In genomic region chr5:65955343-65956143, GRCm38 (mm10) we compare ENCODE assay signal across 8 mouse cellular contexts. TPM values are rescaled to one million over a fixed set of nuclear protein-coding genes. Genes with fewer than 3 reads are reported as not detected.
DNase-seq lines count a peak whose midpoint lies in the region; ATAC-seq lines count a peak whose summit lies in the region.

No protein-coding gene starts in this region.

- intact Hi-C loops in left cerebral cortex, postnatal 10 days (cut with DNase I) = loop anchor here (5.0 kb wide), 1 partner anchor 193 kb away; the partner anchor contains the start of gene N4bp2

- ATAC-seq in intestine, embryonic 14.5 days (replicated peaks; ENCODE audit: low FRiP score, low TSS enrichment, low read depth) = peak; percentile 65; the same call in 1 of the 2 replicates
- peak; percentile 72 for ATAC-seq in megakaryocyte progenitor cell, adult 5-6 weeks (replicated peaks; ENCODE audit: poor library complexity)

- H3K4me3 ChIP-seq in intestine, embryonic 14.5 days (ENCODE audit: low read depth, low read length) = peak overlapping the region; percentile 23

- H3K9ac ChIP-seq in intestine, embryonic 14.5 days (ENCODE audit: low read length) = no peak overlapping the region

- peak overlapping the region; percentile 45 for H3K4me2 ChIP-seq in intestine, embryonic 14.5 days (ENCODE audit: low read length)

- H3K27ac ChIP-seq in intestine, embryonic 14.5 days (ENCODE audit: low read depth) = peak overlapping the region; percentile 43; the same call in 1 of the 2 replicates

- WGBS in intestine, embryonic 14.5 days = 37% methylated on average over 23 of the region's 23 CpGs

- peak; percentile 20 for DNase-seq in adipocyte (ENCODE audit: low spot score)
- DNase-seq in embryo, embryonic 11 days = peak; percentile 83
- peak; percentile 64 for DNase-seq in gastrocnemius, postnatal 25 days
- peak; percentile 95 for DNase-seq in intestine, embryonic 14.5 days (ENCODE audit: low spot score)
- peak; percentile 66 to 86 for DNase-seq in left cerebral cortex, postnatal 10 days (ENCODE audit: extremely low spot score in 1 of 2, low spot score in 2 of 2)
- DNase-seq in right cerebral cortex, postnatal 10 days (ENCODE audit: low spot score in 2 of 2) = peak; percentile 85 to 86
- peak; percentile 80 for DNase-seq in urinary bladder, postnatal 14 days (ENCODE audit: low spot score)

- H3K36me3 ChIP-seq in intestine, embryonic 14.5 days (ENCODE audit: control insufficient read depth, insufficient read depth, low read length) = no peaks in the 10 kb centered on the region

- peaks cover 8% of the 10 kb centered on the region for H3K4me1 ChIP-seq in intestine, embryonic 14.5 days (replicated peaks; ENCODE audit: control insufficient read depth, insufficient read depth, low read length)

- no peaks in the 10 kb centered on the region for H3K9me3 ChIP-seq in intestine, embryonic 14.5 days (ENCODE audit: control insufficient read depth, low read length)

- H3K27me3 ChIP-seq in intestine, embryonic 14.5 days (replicated peaks; ENCODE audit: control insufficient read depth, insufficient read depth, low read length) = no peaks in the 10 kb centered on the region

RNA-seq across cellular contexts. Expression of gene Chrna9, which starts 20.8 kb away (rescaled TPM):
- 10 to 100 TPM in 1 of 2 experiments, 1 to 10 TPM in 1; 5.4 to 11.4 TPM for total RNA-seq in gastrocnemius, postnatal 25 days (2021)
- not detected in 2 replicates for polyA plus RNA-seq in intestine, embryonic 14.5 days (2014; fragmentation: Nextera tagmentation; extraction: Ambion mirVana)
- not detected for total RNA-seq in left cerebral cortex, postnatal 10 days (2021)
- total RNA-seq in megakaryocyte progenitor cell, adult 5-6 weeks (2015) = not detected in 2 replicates
- total RNA-seq in megakaryocyte progenitor cell, adult 5-6 weeks (2017) = not detected in 2 replicates

RNA-seq across cellular contexts. Expression of gene 9130230L23Rik, which starts 48.5 kb away (rescaled TPM):
- not detected for total RNA-seq in gastrocnemius, postnatal 25 days (2021)
- 1.4 and 1.9 TPM in 2 replicates for polyA plus RNA-seq in intestine, embryonic 14.5 days (2014; fragmentation: Nextera tagmentation; extraction: Ambion mirVana)
- not detected for total RNA-seq in left cerebral cortex, postnatal 10 days (2021)
- total RNA-seq in megakaryocyte progenitor cell, adult 5-6 weeks (2015) = not detected in 2 replicates
- total RNA-seq in megakaryocyte progenitor cell, adult 5-6 weeks (2017) = 0.30 TPM in 1 of 2 replicates, not detected in the other

Comparison
In these comparisons a context has a peak if more than half of its experiments do, and no peak if none do; other contexts are left out.
1. Peak in every context shown above with its lines: DNase-seq, ATAC-seq, H3K4me3 ChIP-seq and H3K27ac ChIP-seq.
2. DNase-seq: peak in every context shown above with its lines; median percentile 95 in intestine, embryonic 14.5 days; 86 in right cerebral cortex, postnatal 10 days; 83 in embryo, embryonic 11 days; 80 in urinary bladder, postnatal 14 days; 76 in left cerebral cortex, postnatal 10 days; 64 in gastrocnemius, postnatal 25 days; 20 in adipocyte.
3. RNA of gene Chrna9, which starts 20.8 kb away (total RNA-seq): 5.4 to 11.4 TPM in gastrocnemius, postnatal 25 days; not detected in left cerebral cortex, postnatal 10 days and not detected in megakaryocyte progenitor cell, adult 5-6 weeks; every median in the first group is over 4 times any median in the second.